Mouse (Mus musculus) erythroblast, embryonic 14.5 days (primary cell): ENCODE data around the gene Tmem132d.

Source experiments
- GATA1 ChIP-seq: IDR thresholded peaks from 2 replicates; pipeline ENCODE4 v1.6.1; 2012; ENCODE audit warnings: low read length, inconsistent platforms, mixed read lengths
- TAL1 ChIP-seq: IDR thresholded peaks from 3 replicates; pipeline ENCODE4 v1.6.1; 2012; ENCODE audit warnings: low read length, inconsistent platforms, mixed read lengths

GRCm38 (mm10) chr5:128424213-128424612, 8.7 kb downstream of the Tmem132d start:
- no peak for TF ChIP-seq TAL1
- TF ChIP-seq GATA1 = no peak
